Mouse (Mus musculus) hindbrain, embryonic 16.5 days (tissue): ENCODE data around the gene Pdss2. TPM values are rescaled to one million over a fixed set of nuclear protein-coding genes. Genes with fewer than 3 reads are reported as not detected.
A peak's percentile ranks its signal among the peaks of the same experiment; 100 is the strongest.

Source experiments
- ATAC-seq: fragments of 200-750 bp; cut with Nextera tagmentation; 2 replicates; pipeline ENCODE4 v1.8.0; 2017; ENCODE audit warnings: moderate TSS enrichment, moderate library complexity
- H3K27ac ChIP-seq: fragments of 300-500 bp; sonication (generic); 2 replicates; pipeline ENCODE4 v1.5.1; 2014; ENCODE audit warnings: low read depth, mild to moderate bottlenecking, control low read depth, low read length, moderate library complexity
- H3K27me3 ChIP-seq: fragments of 300-500 bp; sonication (generic); replicated peaks from 2 replicates; pipeline ENCODE4 v1.6.1; 2014; ENCODE audit warnings: low read length; ENCODE audit not compliant: control insufficient read depth, insufficient read depth
- H3K36me3 ChIP-seq: fragments of 300-500 bp; sonication (generic); 2 replicates; pipeline ENCODE4 v1.6.1; 2014; ENCODE audit warnings: mild to moderate bottlenecking, low read length, moderate library complexity, mixed read lengths; ENCODE audit not compliant: control insufficient read depth, insufficient read depth
- H3K4me1 ChIP-seq: fragments of 300-500 bp; sonication (generic); 2 replicates; pipeline ENCODE4 v1.6.1; 2014; ENCODE audit warnings: low read depth, low read length; ENCODE audit not compliant: control insufficient read depth, insufficient read depth
- H3K4me2 ChIP-seq: fragments of 300-500 bp; sonication (generic); 2 replicates; pipeline ENCODE4 v1.6.1; 2014; ENCODE audit warnings: mild to moderate bottlenecking, low read length, control low read depth, moderate library complexity
- H3K4me3 ChIP-seq: fragments of 300-500 bp; sonication (generic); 2 replicates; pipeline ENCODE4 v1.5.1; 2014; ENCODE audit warnings: mild to moderate bottlenecking, low read length, control low read depth, moderate library complexity
- H3K9ac ChIP-seq: fragments of 300-500 bp; sonication (generic); 2 replicates; pipeline ENCODE4 v1.6.1; 2014; ENCODE audit warnings: low read depth, mild to moderate bottlenecking, control low read depth, low read length, moderate library complexity
- H3K9me3 ChIP-seq: fragments of 300-500 bp; sonication (generic); 2 replicates; pipeline ENCODE4 v1.6.1; 2014; ENCODE audit warnings: mild to moderate bottlenecking, low read length, moderate library complexity; ENCODE audit not compliant: control insufficient read depth
- WGBS: fragments of 180-500 bp; shearing (Covaris S2); extraction: QIAGEN DNeasy Blood & Tissue Kit; methylation state at CpG from one replicate; pipeline ENCODE4 v1.1.7; 2014; 5-methylcytosine and 5-hydroxymethylcytosine counted together
- polyA plus RNA-seq: library from polyadenylated mRNA; unstranded; fragments of >200 nt; fragmentation: Nextera tagmentation; extraction: Ambion mirVana; gene quantifications from 2 replicates; pipeline ENCODE4 v1.2.1, GENCODE M21; 2015

The Pdss2 gene
- polyA plus RNA-seq, 1 experiment from 2014 or later = 15.5 TPM

- WGBS = 30% methylated on average over 9 of the region's 9 CpGs
- peak; percentile 48; the same call in 1 of the 2 replicates for ATAC-seq
Measured at GRCm38 (mm10) chr10:43317327-43317951, 96.2 kb downstream of the Pdss2 start.

GRCm38 (mm10) chr10:43321019-43321418, 99.7 kb downstream of the Pdss2 start:
- 90% methylated on average over 5 of the region's 5 CpGs for WGBS
- no peak overlapping the region for H3K27ac ChIP-seq

More at GRCm38 (mm10) chr10:43317327-43317951, 96.2 kb downstream of the Pdss2 start:
- Histone ChIP-seq H3K27me3 (no peaks in the 10 kb centered on the region), H3K4me3 (no peak overlapping the region), H3K27ac (no peak overlapping the region), H3K36me3 (no peaks in the 10 kb centered on the region), H3K9ac (no peak overlapping the region), H3K4me2 (peak overlapping the region; percentile 21; the same call in 1 of the 2 replicates), H3K4me1 (peaks cover 7% of the 10 kb centered on the region), H3K9me3 (no peaks in the 10 kb centered on the region)

GRCm38 (mm10) chr10:43322446-43323178, 101.3 kb downstream of the Pdss2 start:
- no peaks in the 10 kb centered on the region for H3K36me3 ChIP-seq
- no peak overlapping the region for H3K4me2 ChIP-seq
- H3K9me3 ChIP-seq = no peaks in the 10 kb centered on the region
- 48% methylated on average over 9 of the region's 9 CpGs for WGBS
- ATAC-seq = no peak; the same call in 1 of the 2 replicates
- no peaks in the 10 kb centered on the region for H3K27me3 ChIP-seq
- no peak overlapping the region for H3K9ac ChIP-seq
- H3K4me1 ChIP-seq = peaks cover 7% of the 10 kb centered on the region
- no peak overlapping the region for H3K4me3 ChIP-seq
- no peak overlapping the region for H3K27ac ChIP-seq

More at GRCm38 (mm10) chr10:43321019-43321418, 99.7 kb downstream of the Pdss2 start:
- H3K4me1 ChIP-seq = peaks cover 10% of the 10 kb centered on the region
- H3K27me3 ChIP-seq = no peaks in the 10 kb centered on the region
- ATAC-seq = no peak
- H3K4me2 ChIP-seq = no peak overlapping the region
- H3K9me3 ChIP-seq = no peaks in the 10 kb centered on the region
- H3K4me3 ChIP-seq = no peak overlapping the region
- no peak overlapping the region for H3K9ac ChIP-seq
- no peaks in the 10 kb centered on the region for H3K36me3 ChIP-seq

GRCm38 (mm10) chr10:43323386-43323785, 102.1 kb downstream of the Pdss2 start:
- Histone ChIP-seq H3K4me2 (no peak overlapping the region), H3K27ac (no peak overlapping the region), H3K27me3 (no peaks in the 10 kb centered on the region), H3K4me1 (peaks cover 6% of the 10 kb centered on the region), H3K36me3 (no peaks in the 10 kb centered on the region), H3K9ac (no peak overlapping the region), H3K9me3 (no peaks in the 10 kb centered on the region), H3K4me3 (no peak overlapping the region)
- WGBS = 48% methylated on average over 8 of the region's 8 CpGs
- no peak for ATAC-seq

- H3K9me3 ChIP-seq = no peaks in the 10 kb centered on the region
- H3K27me3 ChIP-seq = no peaks in the 10 kb centered on the region
- H3K9ac ChIP-seq = no peak overlapping the region
- H3K36me3 ChIP-seq = no peaks in the 10 kb centered on the region
- no peak overlapping the region for H3K4me3 ChIP-seq
- ATAC-seq = no peak
- H3K4me2 ChIP-seq = no peak overlapping the region
- peaks cover 21% of the 10 kb centered on the region for H3K4me1 ChIP-seq
- WGBS = 94% methylated on average over 5 of the region's 5 CpGs
- H3K27ac ChIP-seq = no peak overlapping the region
Measured at GRCm38 (mm10) chr10:43329813-43330212, 108.5 kb downstream of the Pdss2 start.

GRCm38 (mm10) chr10:43330691-43331090, 109.4 kb downstream of the Pdss2 start:
- no peak for ATAC-seq

GRCm38 (mm10) chr10:43331931-43332701, 110.8 kb downstream of the Pdss2 start:
- no peaks in the 10 kb centered on the region for H3K27me3 ChIP-seq
- H3K36me3 ChIP-seq = no peaks in the 10 kb centered on the region
- peak; percentile 83 for ATAC-seq
- H3K4me2 ChIP-seq = peak overlapping the region; percentile 31
- H3K9me3 ChIP-seq = no peaks in the 10 kb centered on the region
- no peak overlapping the region for H3K9ac ChIP-seq
- peaks cover 21% of the 10 kb centered on the region for H3K4me1 ChIP-seq
- H3K4me3 ChIP-seq = no peak overlapping the region
- H3K27ac ChIP-seq = peak overlapping the region; percentile 55
- 16% methylated on average over 15 of the region's 15 CpGs for whole genome bisulfite sequencing

More at GRCm38 (mm10) chr10:43330691-43331090, 109.4 kb downstream of the Pdss2 start:
- peaks cover 21% of the 10 kb centered on the region for H3K4me1 ChIP-seq
- H3K36me3 ChIP-seq = no peaks in the 10 kb centered on the region
- no peak overlapping the region for H3K4me3 ChIP-seq
- H3K4me2 ChIP-seq = no peak overlapping the region
- 69% methylated on average over 4 of the region's 4 CpGs for WGBS
- no peak overlapping the region for H3K27ac ChIP-seq
- no peak overlapping the region for H3K9ac ChIP-seq
- no peaks in the 10 kb centered on the region for H3K27me3 ChIP-seq
- no peaks in the 10 kb centered on the region for H3K9me3 ChIP-seq

GRCm38 (mm10) chr10:43335874-43336273, 114.6 kb downstream of the Pdss2 start:
- WGBS = 81% methylated on average over 4 of the region's 4 CpGs
- no peak for ATAC-seq
- H3K4me3 ChIP-seq = no peak overlapping the region
- peaks cover 21% of the 10 kb centered on the region for H3K4me1 ChIP-seq
- H3K27me3 ChIP-seq = no peaks in the 10 kb centered on the region
- no peaks in the 10 kb centered on the region for H3K9me3 ChIP-seq
- no peaks in the 10 kb centered on the region for H3K36me3 ChIP-seq
- H3K27ac ChIP-seq = no peak overlapping the region
- no peak overlapping the region for H3K4me2 ChIP-seq
- H3K9ac ChIP-seq = no peak overlapping the region

GRCm38 (mm10) chr10:43337110-43337509, 115.8 kb downstream of the Pdss2 start:
- Histone ChIP-seq H3K9me3 (no peaks in the 10 kb centered on the region), H3K27ac (no peak overlapping the region), H3K4me2 (no peak overlapping the region), H3K27me3 (no peaks in the 10 kb centered on the region), H3K36me3 (no peaks in the 10 kb centered on the region), H3K9ac (no peak overlapping the region), H3K4me1 (peaks cover 11% of the 10 kb centered on the region), H3K4me3 (no peak overlapping the region)
- 78% methylated on average over 2 of the region's 2 CpGs for WGBS
- ATAC-seq = no peak
